ENCODE assay signal across 8 mouse cellular contexts in the genomic region with DNA sequence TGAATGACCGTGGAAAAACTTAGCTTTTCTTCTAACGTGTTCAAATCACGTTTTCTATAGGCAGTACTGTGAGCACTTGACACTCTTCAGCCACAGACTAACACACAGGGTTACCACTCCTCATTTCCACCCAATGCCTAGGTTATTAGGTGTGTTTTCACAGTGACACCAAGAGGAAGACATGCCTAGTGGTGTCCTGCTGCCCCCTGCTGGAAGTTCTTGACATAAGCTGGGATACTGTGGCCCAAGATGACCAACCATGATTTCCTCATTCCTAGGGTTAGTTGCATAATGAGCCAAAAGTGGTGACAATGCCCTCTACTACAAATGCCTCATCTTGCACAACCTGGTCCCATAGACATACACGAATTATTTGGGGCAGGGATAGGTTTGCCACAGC. TPM values are rescaled to one million over a fixed set of nuclear protein-coding genes. Genes with fewer than 3 reads are reported as not detected.
DNase-seq lines count a peak whose midpoint lies in the region; ATAC-seq lines count a peak whose summit lies in the region.

No protein-coding gene starts in this region.

- H3K9me3 ChIP-seq in intestine, embryonic 14.5 days (ENCODE audit: control insufficient read depth, low read length) = no peaks in the 10 kb centered on the region

- H3K4me1 ChIP-seq in intestine, embryonic 14.5 days (replicated peaks; ENCODE audit: control insufficient read depth, insufficient read depth, low read length) = no peaks in the 10 kb centered on the region

- H3K27me3 ChIP-seq in intestine, embryonic 14.5 days (replicated peaks; ENCODE audit: control insufficient read depth, insufficient read depth, low read length) = no peaks in the 10 kb centered on the region

- H3K36me3 ChIP-seq in intestine, embryonic 14.5 days (ENCODE audit: control insufficient read depth, insufficient read depth, low read length) = peaks cover 57% of the 10 kb centered on the region

- ATAC-seq in activated CD4-positive, CD25-positive, alpha-beta regulatory T cell, adult 4 months = peak; percentile 71
- peak; percentile 79 for ATAC-seq in intestine, embryonic 14.5 days (replicated peaks; ENCODE audit: low FRiP score, low TSS enrichment, low read depth)
- peak; percentile 90 for ATAC-seq in megakaryocyte progenitor cell, adult 5-6 weeks (replicated peaks; ENCODE audit: poor library complexity)

- no peak overlapping the region for H3K27ac ChIP-seq in intestine, embryonic 14.5 days (ENCODE audit: low read depth)

- H3K9ac ChIP-seq in intestine, embryonic 14.5 days (ENCODE audit: low read length) = no peak overlapping the region

- no peak overlapping the region for H3K4me2 ChIP-seq in intestine, embryonic 14.5 days (ENCODE audit: low read length)

- 28% methylated on average over 4 of the region's 4 CpGs for WGBS in intestine, embryonic 14.5 days

- H3K4me3 ChIP-seq in intestine, embryonic 14.5 days (ENCODE audit: low read depth, low read length) = no peak overlapping the region

- peak; percentile 88 to 93 for DNase-seq in cerebellum, postnatal 36 days
- DNase-seq in gastrocnemius, postnatal 10 days = peak; percentile 87
- peak; percentile 93 for DNase-seq in intestine, embryonic 14.5 days (ENCODE audit: low spot score)
- DNase-seq in left cerebral cortex, adult 9 months (ENCODE audit: low spot score in 2 of 2) = peak; percentile 48 to 86
- peak; percentile 74 to 83 for DNase-seq in right cerebral cortex, postnatal 10 days (ENCODE audit: low spot score in 2 of 2)
- peak; percentile 80 to 89 for DNase-seq in urinary bladder, postnatal 36 days (ENCODE audit: low spot score in 2 of 2)

RNA-seq across cellular contexts. Expression of gene Umps, which starts 16.0 kb away (rescaled TPM):
- 10 to 100 TPM; 27.4 to 37.8 TPM for polyA plus RNA-seq in activated CD4-positive, CD25-positive, alpha-beta regulatory T cell, adult 4 months (2017; shearing (Covaris generic))
- 1 to 10 TPM; 7.4 to 9.1 TPM for total RNA-seq in gastrocnemius, postnatal 10 days (2021)
- 71.5 and 76.5 TPM in 2 replicates for polyA plus RNA-seq in intestine, embryonic 14.5 days (2014; fragmentation: Nextera tagmentation; extraction: Ambion mirVana)
- 61.6 and 61.9 TPM in 2 replicates for total RNA-seq in megakaryocyte progenitor cell, adult 5-6 weeks (2015)
- 111 and 113 TPM in 2 replicates for total RNA-seq in megakaryocyte progenitor cell, adult 5-6 weeks (2017)

Comparison
In these comparisons a context has a peak if more than half of its experiments do, and no peak if none do; other contexts are left out.
1. RNA of gene Umps, which starts 16.0 kb away (total RNA-seq): 61.6 to 113 TPM in megakaryocyte progenitor cell, adult 5-6 weeks; 7.4 to 9.1 TPM in gastrocnemius, postnatal 10 days; every median in the first group is over 4 times any median in the second.
2. Peak in every context shown above with its lines, with median percentiles within 50 percentile points of each other: ATAC-seq and DNase-seq.